Mouse (Mus musculus): ENCODE results near the gene Pask. TPM values are rescaled to one million over a fixed set of nuclear protein-coding genes. Genes with fewer than 3 reads are reported as not detected.
A peak's percentile ranks its signal among the peaks of the same experiment; 100 is the strongest.

Gene Pask
- polyA plus RNA-seq, 1 experiment from 2014 or later: 2.2 TPM

- Histone ChIP-seq H3K4me3 (ENCODE audit: low read depth, low read length) (no peak overlapping the region), H3K4me2 (replicated peaks; ENCODE audit: low read depth) (no peak overlapping the region), H3K36me3 (ENCODE audit: control insufficient read depth, insufficient read depth, low read length) (no peaks in the 10 kb centered on the region), H3K27me3 (ENCODE audit: control insufficient read depth, insufficient read depth, low read length) (no peaks in the 10 kb centered on the region), H3K27ac (replicated peaks) (no peak overlapping the region), H3K4me1 (replicated peaks; ENCODE audit: control insufficient read depth, insufficient read depth) (no peaks in the 10 kb centered on the region), H3K9me3 (ENCODE audit: control insufficient read depth, low read length) (no peaks in the 10 kb centered on the region), H3K9ac (ENCODE audit: low read length) (no peak overlapping the region)
- 2% methylated on average over 16 of the region's 16 CpGs for WGBS
- DNase-seq (ENCODE audit: low spot score) (peak; percentile 58), ATAC-seq (ENCODE audit: low FRiP score, low TSS enrichment) (0 out of 2 replicates have a peak, but pooled peaks have one; percentile 24)
- TF ChIP-seq CTCF (IDR thresholded peaks at IDR 0.05; ENCODE audit: low read depth) (no peak), EP300 (optimal IDR thresholded peaks at IDR 0.05) (no peak)
Observed at GRCm38 (mm10) chr1:93272409-93272821, 70.9 kb downstream of the Pask start.

- Histone ChIP-seq H3K27me3 (ENCODE audit: control insufficient read depth, insufficient read depth, low read length) (no peaks in the 10 kb centered on the region), H3K36me3 (ENCODE audit: control insufficient read depth, insufficient read depth, low read length) (no peaks in the 10 kb centered on the region), H3K4me1 (replicated peaks; ENCODE audit: control insufficient read depth, insufficient read depth) (no peaks in the 10 kb centered on the region), H3K9ac (ENCODE audit: low read length) (no peak overlapping the region), H3K4me2 (replicated peaks; ENCODE audit: low read depth) (no peak overlapping the region), H3K9me3 (ENCODE audit: control insufficient read depth, low read length) (no peaks in the 10 kb centered on the region), H3K27ac (replicated peaks) (no peak overlapping the region), H3K4me3 (ENCODE audit: low read depth, low read length) (no peak overlapping the region)
- WGBS: 67% methylated on average over 5 of the region's 6 CpGs
- DNase-seq (ENCODE audit: low spot score): no peak
- TF ChIP-seq EP300 (optimal IDR thresholded peaks at IDR 0.05) (no peak), CTCF (IDR thresholded peaks at IDR 0.05; ENCODE audit: low read depth) (no peak)
- ATAC-seq (ENCODE audit: low FRiP score, low TSS enrichment): no peak; the same call in 1 of the 2 replicates
Observed at GRCm38 (mm10) chr1:93271751-93272150, 71.5 kb downstream of the Pask start.

GRCm38 (mm10) chr1:93270516-93271240 is 72.6 kb downstream of the Pask start:
- no peak overlapping the region for H3K27ac ChIP-seq (replicated peaks)
- H3K4me3 ChIP-seq (ENCODE audit: low read depth, low read length): no peak overlapping the region
- 50% methylated on average over 3 of the region's 3 CpGs for WGBS
- TF ChIP-seq CTCF (IDR thresholded peaks at IDR 0.05; ENCODE audit: low read depth) (no peak), EP300 (optimal IDR thresholded peaks at IDR 0.05) (no peak)
- DNase-seq (ENCODE audit: low spot score) (no peak), ATAC-seq (ENCODE audit: low FRiP score, low TSS enrichment) (no peak)
- H3K4me1 ChIP-seq (replicated peaks; ENCODE audit: control insufficient read depth, insufficient read depth): no peaks in the 10 kb centered on the region
- no peaks in the 10 kb centered on the region for H3K36me3 ChIP-seq (ENCODE audit: control insufficient read depth, insufficient read depth, low read length)
- no peaks in the 10 kb centered on the region for H3K27me3 ChIP-seq (ENCODE audit: control insufficient read depth, insufficient read depth, low read length)
- no peaks in the 10 kb centered on the region for H3K9me3 ChIP-seq (ENCODE audit: control insufficient read depth, low read length)
- no peak overlapping the region for H3K4me2 ChIP-seq (replicated peaks; ENCODE audit: low read depth)
- no peak overlapping the region for H3K9ac ChIP-seq (ENCODE audit: low read length)

GRCm38 (mm10) chr1:93268246-93268645 is 75.0 kb downstream of the Pask start:
- DNase-seq (ENCODE audit: low spot score) (no peak), ATAC-seq (ENCODE audit: low FRiP score, low TSS enrichment) (no peak)
- Histone ChIP-seq H3K4me1 (replicated peaks; ENCODE audit: control insufficient read depth, insufficient read depth) (no peaks in the 10 kb centered on the region), H3K27ac (replicated peaks) (no peak overlapping the region), H3K4me2 (replicated peaks; ENCODE audit: low read depth) (no peak overlapping the region), H3K36me3 (ENCODE audit: control insufficient read depth, insufficient read depth, low read length) (no peaks in the 10 kb centered on the region), H3K27me3 (ENCODE audit: control insufficient read depth, insufficient read depth, low read length) (no peaks in the 10 kb centered on the region), H3K9ac (ENCODE audit: low read length) (no peak overlapping the region), H3K9me3 (ENCODE audit: control insufficient read depth, low read length) (no peaks in the 10 kb centered on the region), H3K4me3 (ENCODE audit: low read depth, low read length) (no peak overlapping the region)
- TF ChIP-seq CTCF (IDR thresholded peaks at IDR 0.05; ENCODE audit: low read depth) (no peak), EP300 (optimal IDR thresholded peaks at IDR 0.05) (no peak)
- 77% methylated on average over 2 of the region's 2 CpGs for WGBS

GRCm38 (mm10) chr1:93267207-93267606 is 76.1 kb downstream of the Pask start:
- ATAC-seq (ENCODE audit: low FRiP score, low TSS enrichment): no peak
- H3K27ac ChIP-seq (replicated peaks): no peak overlapping the region
- no peaks in the 10 kb centered on the region for H3K27me3 ChIP-seq (ENCODE audit: control insufficient read depth, insufficient read depth, low read length)
- no peaks in the 10 kb centered on the region for H3K36me3 ChIP-seq (ENCODE audit: control insufficient read depth, insufficient read depth, low read length)
- DNase-seq (ENCODE audit: low spot score): no peak
- no peak overlapping the region for H3K9ac ChIP-seq (ENCODE audit: low read length)
- H3K4me1 ChIP-seq (replicated peaks; ENCODE audit: control insufficient read depth, insufficient read depth): no peaks in the 10 kb centered on the region
- no peak overlapping the region for H3K4me3 ChIP-seq (ENCODE audit: low read depth, low read length)
- TF ChIP-seq CTCF (IDR thresholded peaks at IDR 0.05; ENCODE audit: low read depth) (no peak), EP300 (optimal IDR thresholded peaks at IDR 0.05) (no peak)
- WGBS: 47% methylated on average over 3 of the region's 3 CpGs
- no peaks in the 10 kb centered on the region for H3K9me3 ChIP-seq (ENCODE audit: control insufficient read depth, low read length)
- no peak overlapping the region for H3K4me2 ChIP-seq (replicated peaks; ENCODE audit: low read depth)

Small RNA genes lying within 50 kb of the gene (microRNA-seq; reads per million reads assigned to microRNA genes)
- not detected for gene Mir6345
- gene Mir6901: not detected
- not detected for gene Mir6902

Other genes with a start within 250 kb of the Pask start
- 7.7 and 9.6 TPM in 2 replicates for gene Kif1a, start 241.5 kb downstream of the Pask start, polyA plus RNA-seq (2015; fragmentation: Nextera tagmentation; extraction: Ambion mirVana)
- gene Agxt, start 208.2 kb downstream of the Pask start, polyA plus RNA-seq (2015; fragmentation: Nextera tagmentation; extraction: Ambion mirVana): 0.48 and 0.55 TPM in 2 replicates
- gene 2310007B03Rik, start 182.5 kb downstream of the Pask start, polyA plus RNA-seq (2015; fragmentation: Nextera tagmentation; extraction: Ambion mirVana): 27.8 and 34.3 TPM in 2 replicates
- 0.04 and 0.06 TPM in 2 replicates for gene Crocc2, start 174.8 kb downstream of the Pask start, polyA plus RNA-seq (2015; fragmentation: Nextera tagmentation; extraction: Ambion mirVana)
- 1.4 and 1.5 TPM in 2 replicates for gene Sned1, start 107.6 kb downstream of the Pask start, polyA plus RNA-seq (2015; fragmentation: Nextera tagmentation; extraction: Ambion mirVana)
- gene Mterf4, start 37.6 kb downstream of the Pask start, polyA plus RNA-seq (2015; fragmentation: Nextera tagmentation; extraction: Ambion mirVana): 13.0 and 14.7 TPM in 2 replicates
- 37.8 and 38.5 TPM in 2 replicates for gene Ppp1r7, start 628 bp downstream of the Pask start, polyA plus RNA-seq (2015; fragmentation: Nextera tagmentation; extraction: Ambion mirVana)
- gene Ano7, start 30.4 kb upstream of the Pask start, polyA plus RNA-seq (2015; fragmentation: Nextera tagmentation; extraction: Ambion mirVana): 3.7 and 4.8 TPM in 2 replicates
- gene Hdlbp, start 135.3 kb upstream of the Pask start, polyA plus RNA-seq (2015; fragmentation: Nextera tagmentation; extraction: Ambion mirVana): 106 and 155 TPM in 2 replicates
- 2.9 and 3.0 TPM in 2 replicates for gene Farp2, start 168.6 kb upstream of the Pask start, polyA plus RNA-seq (2015; fragmentation: Nextera tagmentation; extraction: Ambion mirVana)